Mouse (Mus musculus) embryonic facial prominence, embryonic 12.5 days (tissue): ENCODE measurements around the gene Wdr90. TPM values are rescaled to one million over a fixed set of nuclear protein-coding genes. Genes with fewer than 3 reads are reported as not detected.
A peak's percentile ranks its signal among the peaks of the same experiment; 100 is the strongest.

Experiments used
- ATAC-seq: fragments of 200-750 bp; cut with Nextera tagmentation; 2 replicates; pipeline ENCODE4 v1.8.0; 2017; ENCODE audit not compliant: insufficient number of reproducible peaks, insufficient read depth, low FRiP score, low TSS enrichment
- H3K27ac ChIP-seq: fragments of 300-500 bp; sonication (generic); 2 replicates; pipeline ENCODE4 v1.5.1; 2016; ENCODE audit warnings: mild to moderate bottlenecking
- H3K27me3 ChIP-seq: fragments of 300-500 bp; sonication (generic); 2 replicates; pipeline ENCODE4 v1.6.1; 2016; ENCODE audit warnings: mild to moderate bottlenecking, moderate library complexity
- H3K36me3 ChIP-seq: fragments of 300-500 bp; sonication (generic); 2 replicates; pipeline ENCODE4 v1.6.1; 2016; ENCODE audit warnings: mild to moderate bottlenecking
- H3K4me1 ChIP-seq: fragments of 300-500 bp; sonication (generic); 2 replicates; pipeline ENCODE4 v1.6.1; 2016
- H3K4me2 ChIP-seq: fragments of 300-500 bp; sonication (generic); replicated peaks from 2 replicates; pipeline ENCODE4 v1.6.1; 2016; ENCODE audit warnings: mild to moderate bottlenecking, moderate library complexity
- H3K4me3 ChIP-seq: fragments of 300-500 bp; sonication (generic); 2 replicates; pipeline ENCODE4 v1.5.1; 2016; ENCODE audit warnings: mild to moderate bottlenecking
- H3K9ac ChIP-seq: fragments of 300-500 bp; sonication (generic); 2 replicates; pipeline ENCODE4 v1.6.1; 2016; ENCODE audit warnings: mild to moderate bottlenecking, moderate library complexity
- H3K9me3 ChIP-seq: fragments of 300-500 bp; sonication (generic); 2 replicates; pipeline ENCODE4 v1.6.1; 2016; ENCODE audit warnings: mild to moderate bottlenecking, moderate library complexity
- WGBS: fragments of 180-500 bp; shearing (Covaris S2); methylation state at CpG from one replicate; pipeline ENCODE4 v1.1.7; 2016; 5-methylcytosine and 5-hydroxymethylcytosine counted together
- polyA plus RNA-seq: library from polyadenylated mRNA; unstranded; fragments of >200 nt; fragmentation: Nextera tagmentation; extraction: Ambion mirVana; gene quantifications from 2 replicates; pipeline ENCODE4 v1.2.1, GENCODE M21; 2016

Wdr90 gene
- polyA plus RNA-seq, 1 experiment from 2014 or later, result 36.3 TPM

DNA sequence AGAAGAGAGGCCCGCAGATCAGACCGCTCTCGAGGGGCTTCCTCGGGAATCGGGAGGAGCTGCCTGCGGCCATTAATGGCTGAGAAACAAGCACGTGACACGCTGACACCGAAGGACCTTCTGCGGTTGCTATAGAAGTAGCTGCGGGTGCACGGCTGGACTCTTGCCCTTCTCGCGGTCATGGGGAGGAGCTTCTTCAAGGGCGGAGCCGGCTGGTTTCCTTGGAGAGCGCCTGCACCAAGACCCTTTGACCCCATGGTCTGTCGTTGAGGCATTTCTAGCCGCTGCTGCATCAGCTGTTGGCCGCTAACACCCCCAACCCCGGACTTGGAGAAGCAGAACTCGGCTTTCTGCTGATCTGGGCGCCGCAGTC lies 28.0 kb downstream of the Wdr90 start, which contains the start of gene Stub1:
Gene Stub1 (minus strand): TSS at position 114 of the 373 bp plus-strand sequence.
- Histone ChIP-seq H3K4me3 (peak within 1 kb of the TSS; percentile 69), H3K27ac (peak within 1 kb of the TSS; percentile 89), H3K4me2 (peak within 1 kb of the TSS; percentile 79), H3K4me1 (peaks cover 72% of the 10 kb centered on the region), H3K36me3 (peaks cover 38% of the 10 kb centered on the region), H3K9me3 (no peaks in the 10 kb centered on the region), H3K27me3 (no peaks in the 10 kb centered on the region), H3K9ac (peak within 1 kb of the TSS; percentile 87)
- WGBS, result 0% methylated on average over 24 of the region's 24 CpGs
- peak; percentile 24 for ATAC-seq

DNA sequence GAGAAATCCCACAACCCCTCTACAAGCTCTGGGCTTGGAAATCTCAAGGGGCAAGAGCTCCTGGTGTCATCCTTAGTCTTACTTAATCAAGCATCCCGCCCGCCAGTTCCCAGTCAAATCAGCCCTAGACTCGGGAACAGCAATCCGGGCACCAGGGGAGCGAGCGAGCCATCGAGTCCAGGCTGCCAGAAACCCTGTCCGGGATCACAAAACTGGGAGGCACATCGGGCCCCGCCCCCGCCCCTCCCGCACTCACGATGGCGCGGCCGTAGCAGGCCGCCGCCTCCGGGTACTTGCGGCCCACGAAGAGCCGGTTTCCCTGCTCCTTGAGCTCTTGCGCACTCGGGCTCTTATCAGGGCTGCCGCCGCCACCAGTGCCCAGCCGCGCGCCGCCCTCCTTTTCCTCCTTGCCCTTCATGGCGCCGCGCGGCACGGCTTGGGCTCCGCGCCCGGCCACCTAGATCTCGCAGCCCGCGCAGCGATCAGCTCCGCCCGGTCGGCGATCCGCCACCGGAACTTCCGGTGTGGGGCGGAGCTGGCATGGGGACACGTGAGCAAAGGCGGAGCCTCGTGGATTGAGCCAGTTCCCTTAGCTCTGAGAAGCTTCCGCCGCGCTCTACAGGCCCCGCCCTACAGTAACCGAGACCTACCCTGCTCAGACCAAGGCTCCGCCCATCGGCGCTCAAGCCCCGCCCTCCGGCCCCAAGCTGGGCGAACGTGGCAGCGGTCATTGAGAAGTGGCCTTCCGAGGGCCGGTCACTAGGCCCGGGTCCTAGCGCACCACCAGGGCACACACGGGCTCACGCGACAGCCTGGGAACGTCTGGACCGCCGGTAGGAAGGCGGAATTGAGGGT lies 28.6 kb downstream of the Wdr90 start:
- H3K27me3 ChIP-seq, result no peaks in the 10 kb centered on the region
- peak overlapping the region; percentile 87 for H3K9ac ChIP-seq
- peaks cover 38% of the 10 kb centered on the region for H3K36me3 ChIP-seq
- ATAC-seq, result peak; percentile 82
- H3K9me3 ChIP-seq, result no peaks in the 10 kb centered on the region
- under 1% methylated on average over 77 of the region's 77 CpGs for WGBS
- H3K4me2 ChIP-seq, result peak overlapping the region; percentile 79
- peak overlapping the region; percentile 69 for H3K4me3 ChIP-seq
- H3K4me1 ChIP-seq, result peaks cover 76% of the 10 kb centered on the region
- peak overlapping the region; percentile 89 for H3K27ac ChIP-seq

GRCm38 (mm10) chr17:25831451-25832281 lies 29.6 kb downstream of the Wdr90 start:
- H3K36me3 ChIP-seq, result peaks cover 46% of the 10 kb centered on the region
- H3K27me3 ChIP-seq, result no peaks in the 10 kb centered on the region
- no peak for ATAC-seq
- no peaks in the 10 kb centered on the region for H3K9me3 ChIP-seq
- H3K4me1 ChIP-seq, result peaks cover 68% of the 10 kb centered on the region
- H3K27ac ChIP-seq, result peak overlapping the region; percentile 89
- peak overlapping the region; percentile 69 for H3K4me3 ChIP-seq
- peak overlapping the region; percentile 87 for H3K9ac ChIP-seq
- H3K4me2 ChIP-seq, result peak overlapping the region; percentile 79
- WGBS, result 62% methylated on average over 21 of the region's 21 CpGs

GRCm38 (mm10) chr17:25830806-25831431 lies 30.4 kb downstream of the Wdr90 start:
- Histone ChIP-seq H3K4me3 (peak overlapping the region; percentile 69), H3K36me3 (peaks cover 53% of the 10 kb centered on the region), H3K4me1 (peaks cover 60% of the 10 kb centered on the region), H3K4me2 (peak overlapping the region; percentile 79), H3K27me3 (no peaks in the 10 kb centered on the region), H3K9me3 (no peaks in the 10 kb centered on the region), H3K27ac (0 out of 2 replicates have a peak overlapping the region, but pooled peaks have one; percentile 18), H3K9ac (peak overlapping the region; percentile 17; the same call in 1 of the 2 replicates)
- no peak for ATAC-seq
- 82% methylated on average over 14 of the region's 14 CpGs for WGBS

GRCm38 (mm10) chr17:25830200-25830753 lies 31.0 kb downstream of the Wdr90 start:
- H3K4me3 ChIP-seq, result peak overlapping the region; percentile 56
- no peaks in the 10 kb centered on the region for H3K9me3 ChIP-seq
- no peaks in the 10 kb centered on the region for H3K27me3 ChIP-seq
- H3K9ac ChIP-seq, result peak overlapping the region; percentile 17; the same call in 1 of the 2 replicates
- 0 out of 2 replicates have a peak overlapping the region, but pooled peaks have one; percentile 89 for H3K27ac ChIP-seq
- H3K4me1 ChIP-seq, result peaks cover 58% of the 10 kb centered on the region
- peak overlapping the region; percentile 88 for H3K4me2 ChIP-seq
- 95% methylated on average over 4 of the region's 4 CpGs for WGBS
- ATAC-seq, result no peak
- H3K36me3 ChIP-seq, result peaks cover 51% of the 10 kb centered on the region

- H3K36me3 ChIP-seq, result peaks cover 49% of the 10 kb centered on the region
- H3K4me3 ChIP-seq, result peak overlapping the region; percentile 56
- H3K27me3 ChIP-seq, result no peaks in the 10 kb centered on the region
- peaks cover 58% of the 10 kb centered on the region for H3K4me1 ChIP-seq
- peak overlapping the region; percentile 88 for H3K4me2 ChIP-seq
- 38% methylated on average over 8 of the region's 8 CpGs for WGBS
- H3K9ac ChIP-seq, result peak overlapping the region; percentile 65
- H3K9me3 ChIP-seq, result no peaks in the 10 kb centered on the region
- ATAC-seq, result no peak
- peak overlapping the region; percentile 89 for H3K27ac ChIP-seq
Observed at GRCm38 (mm10) chr17:25829558-25830017, 31.7 kb downstream of the Wdr90 start.

DNA sequence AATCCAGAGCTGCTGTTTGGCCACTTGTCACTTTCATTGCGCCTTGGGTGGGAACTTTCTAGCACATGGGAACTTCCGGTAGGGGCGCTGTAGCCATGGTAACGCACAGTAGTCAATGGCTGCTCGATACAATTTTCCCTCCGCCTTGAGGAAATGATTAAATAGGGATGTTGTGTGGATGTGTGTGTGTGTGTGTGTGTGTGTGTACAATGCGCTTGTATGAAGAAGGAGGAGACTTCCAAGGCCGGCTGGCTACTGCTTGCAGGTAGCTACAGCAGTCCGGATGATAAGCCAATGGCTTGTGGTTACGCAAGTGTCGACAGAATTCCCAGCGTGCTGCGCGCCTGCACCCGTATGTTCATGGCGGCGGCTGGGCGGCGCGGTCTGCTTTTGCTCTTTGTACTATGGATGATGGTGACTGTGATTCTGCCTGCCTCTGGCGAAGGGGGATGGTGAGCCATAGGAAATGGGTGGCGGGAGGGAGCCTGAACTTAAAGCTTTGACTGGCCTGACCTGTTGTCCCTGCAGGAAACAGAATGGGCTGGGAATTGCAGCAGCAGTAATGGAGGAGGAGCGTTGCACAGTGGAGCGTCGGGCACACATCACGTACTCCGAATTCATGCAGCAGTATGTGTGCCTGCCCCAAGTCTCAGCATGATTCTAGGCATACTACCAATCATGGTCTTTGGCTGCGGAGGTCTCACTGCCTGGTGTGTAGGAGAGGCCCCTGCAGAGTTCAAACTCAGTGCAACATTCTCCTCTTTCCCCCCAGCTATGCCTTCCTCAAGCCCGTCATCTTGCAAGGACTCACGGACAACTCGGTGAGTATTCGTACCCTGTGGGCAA lies 32.4 kb downstream of the Wdr90 start, which contains the start of gene Jmjd8:
Gene Jmjd8 (plus strand): TSS at position 156 of the 846 bp plus-strand sequence.
- WGBS, result under 1% methylated on average over 32 of the region's 32 CpGs
- Histone ChIP-seq H3K36me3 (peaks cover 49% of the 10 kb centered on the region), H3K4me1 (peaks cover 58% of the 10 kb centered on the region), H3K27ac (peak within 1 kb of the TSS; percentile 89), H3K4me2 (peak within 1 kb of the TSS; percentile 88), H3K9me3 (no peaks in the 10 kb centered on the region), H3K27me3 (no peaks in the 10 kb centered on the region), H3K4me3 (peak within 1 kb of the TSS; percentile 56), H3K9ac (peak within 1 kb of the TSS; percentile 65)
- 0 out of 2 replicates have a peak, but pooled peaks have one; percentile 13 for ATAC-seq

- peaks cover 56% of the 10 kb centered on the region for H3K4me1 ChIP-seq
- ATAC-seq, result no peak
- 85% methylated on average over 8 of the region's 8 CpGs for WGBS
- peaks cover 49% of the 10 kb centered on the region for H3K36me3 ChIP-seq
- no peaks in the 10 kb centered on the region for H3K9me3 ChIP-seq
- H3K27me3 ChIP-seq, result no peaks in the 10 kb centered on the region
- H3K4me3 ChIP-seq, result peak overlapping the region; percentile 56
- H3K27ac ChIP-seq, result no peak overlapping the region
- peak overlapping the region; percentile 88 for H3K4me2 ChIP-seq
- H3K9ac ChIP-seq, result 0 out of 2 replicates have a peak overlapping the region, but pooled peaks have one; percentile 65
Observed at GRCm38 (mm10) chr17:25828223-25828594, 33.1 kb downstream of the Wdr90 start.

DNA sequence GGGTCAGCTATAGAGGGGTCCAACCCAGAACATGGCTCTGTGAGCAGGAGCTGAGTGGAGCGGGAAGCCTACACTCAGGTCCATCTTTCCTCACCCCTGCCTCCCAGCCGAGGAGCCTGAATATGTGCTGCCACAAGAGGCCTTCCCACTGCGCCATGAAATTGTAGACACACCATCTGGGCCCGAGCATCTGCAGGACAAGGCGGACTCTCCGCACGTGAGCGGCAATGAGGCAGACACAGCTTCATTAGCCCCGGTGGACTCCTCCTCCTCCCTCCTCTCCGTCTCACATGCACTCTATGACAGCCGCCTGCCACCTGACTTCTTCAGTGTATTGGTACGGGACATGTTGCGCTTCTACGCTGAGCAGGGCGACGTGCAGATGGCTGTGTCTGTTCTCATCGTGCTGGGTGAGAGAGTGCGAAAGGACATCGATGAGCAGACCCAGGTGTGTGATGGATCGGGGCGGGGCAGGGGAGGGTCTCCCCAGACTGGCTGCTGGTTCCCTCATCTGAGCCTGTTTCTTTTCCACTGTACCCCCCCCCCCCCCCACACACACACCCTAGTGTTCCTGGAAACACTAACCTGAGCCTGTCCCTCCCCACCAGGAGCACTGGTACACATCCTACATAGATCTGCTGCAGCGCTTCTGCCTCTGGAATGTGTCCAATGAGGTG lies 33.6 kb downstream of the Wdr90 start:
- Histone ChIP-seq H3K4me1 (peaks cover 56% of the 10 kb centered on the region), H3K9me3 (no peaks in the 10 kb centered on the region), H3K36me3 (peaks cover 49% of the 10 kb centered on the region), H3K4me3 (peak overlapping the region; percentile 56), H3K27me3 (no peaks in the 10 kb centered on the region), H3K4me2 (no peak overlapping the region; the same call in 1 of the 2 replicates), H3K9ac (no peak overlapping the region), H3K27ac (no peak overlapping the region)
- 89% methylated on average over 22 of the region's 22 CpGs for WGBS
- ATAC-seq, result no peak

- ATAC-seq, result no peak
- H3K9me3 ChIP-seq, result no peaks in the 10 kb centered on the region
- H3K4me1 ChIP-seq, result peaks cover 55% of the 10 kb centered on the region
- H3K9ac ChIP-seq, result no peak overlapping the region
- H3K4me2 ChIP-seq, result no peak overlapping the region
- WGBS, result 94% methylated on average over 13 of the region's 13 CpGs
- peaks cover 49% of the 10 kb centered on the region for H3K36me3 ChIP-seq
- no peaks in the 10 kb centered on the region for H3K27me3 ChIP-seq
- H3K27ac ChIP-seq, result no peak overlapping the region
- no peak overlapping the region for H3K4me3 ChIP-seq
Observed at GRCm38 (mm10) chr17:25827011-25827410, 34.3 kb downstream of the Wdr90 start.
